Mouse (Mus musculus) midbrain, embryonic 16.5 days (tissue): ENCODE measurements around the gene Cfap52. TPM values are rescaled to one million over a fixed set of nuclear protein-coding genes. Genes with fewer than 3 reads are reported as not detected.

Source experiments
- ATAC-seq: fragments of 200-750 bp; cut with Nextera tagmentation; 2 replicates; pipeline ENCODE4 v1.8.0; 2017; ENCODE audit warnings: moderate TSS enrichment
- H3K27ac ChIP-seq: fragments of 300-500 bp; sonication (generic); 2 replicates; pipeline ENCODE4 v1.5.1; 2014; ENCODE audit warnings: mild to moderate bottlenecking, low read length, mixed read lengths
- H3K27me3 ChIP-seq: fragments of 300-500 bp; sonication (generic); 2 replicates; pipeline ENCODE4 v1.6.1; 2014; ENCODE audit warnings: low read depth, low read length, mixed read lengths; ENCODE audit not compliant: control insufficient read depth, insufficient read depth
- H3K36me3 ChIP-seq: fragments of 300-500 bp; sonication (generic); 2 replicates; pipeline ENCODE4 v1.6.1; 2014; ENCODE audit warnings: mild to moderate bottlenecking, low read length, moderate library complexity, mixed read lengths; ENCODE audit not compliant: control insufficient read depth, insufficient read depth
- H3K4me1 ChIP-seq: fragments of 300-500 bp; sonication (generic); 2 replicates; pipeline ENCODE4 v1.6.1; 2014; ENCODE audit warnings: mild to moderate bottlenecking, low read length, mixed read lengths; ENCODE audit not compliant: control insufficient read depth, insufficient read depth
- H3K4me2 ChIP-seq: fragments of 300-500 bp; sonication (generic); 2 replicates; pipeline ENCODE4 v1.6.1; 2014; ENCODE audit warnings: mild to moderate bottlenecking, low read length, mixed read lengths
- H3K4me3 ChIP-seq: fragments of 300-500 bp; sonication (generic); 2 replicates; pipeline ENCODE4 v1.5.1; 2014; ENCODE audit warnings: low read depth, mild to moderate bottlenecking, low read length, moderate library complexity, mixed read lengths
- H3K9ac ChIP-seq: fragments of 300-500 bp; sonication (generic); 2 replicates; pipeline ENCODE4 v1.6.1; 2014; ENCODE audit warnings: low read depth, low read length, mixed read lengths
- H3K9me3 ChIP-seq: fragments of 300-500 bp; sonication (generic); replicated peaks from 2 replicates; pipeline ENCODE4 v1.6.1; 2014; ENCODE audit warnings: mild to moderate bottlenecking, low read length, mixed read lengths; ENCODE audit not compliant: control insufficient read depth, poor library complexity, severe bottlenecking
- WGBS: fragments of 180-500 bp; shearing (Covaris S2); extraction: QIAGEN DNeasy Blood & Tissue Kit; methylation state at CpG from one replicate; pipeline ENCODE4 v1.1.7; 2014; 5-methylcytosine and 5-hydroxymethylcytosine counted together
- polyA plus RNA-seq: library from polyadenylated mRNA; unstranded; fragments of >200 nt; fragmentation: Nextera tagmentation; extraction: Ambion mirVana; gene quantifications from 2 replicates; pipeline ENCODE4 v1.2.1, GENCODE M21; 2015

Cfap52 gene
- polyA plus RNA-seq, 1 experiment from 2014 or later, result 4.6 TPM

DNA sequence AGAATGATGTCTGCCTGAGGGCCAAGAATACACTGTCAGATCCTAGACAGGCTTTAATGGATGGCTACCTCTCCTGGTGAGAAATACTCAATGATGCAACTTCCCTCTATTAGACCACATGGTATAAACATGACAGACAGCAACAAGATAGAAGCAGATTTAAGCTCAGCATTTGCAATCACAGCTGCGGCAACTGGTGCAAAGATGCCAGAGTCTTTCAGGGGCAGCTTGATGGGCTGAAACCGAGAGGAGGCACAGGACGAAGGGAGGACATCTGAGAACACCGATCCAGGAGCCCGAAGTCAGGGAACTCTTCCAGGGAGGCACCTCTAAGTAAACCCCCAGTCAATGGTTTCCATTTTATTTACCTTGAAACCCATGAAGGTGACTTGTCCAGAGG lies 11.8 kb downstream of the Cfap52 start:
- H3K9ac ChIP-seq, result no peak overlapping the region
- H3K36me3 ChIP-seq, result no peaks in the 10 kb centered on the region
- no peaks in the 10 kb centered on the region for H3K9me3 ChIP-seq
- no peak overlapping the region for H3K27ac ChIP-seq
- H3K4me1 ChIP-seq, result no peaks in the 10 kb centered on the region
- H3K4me3 ChIP-seq, result no peak overlapping the region
- no peak overlapping the region for H3K4me2 ChIP-seq
- WGBS, result 86% methylated on average over 5 of the region's 5 CpGs
- no peaks in the 10 kb centered on the region for H3K27me3 ChIP-seq
- no peak for ATAC-seq

DNA sequence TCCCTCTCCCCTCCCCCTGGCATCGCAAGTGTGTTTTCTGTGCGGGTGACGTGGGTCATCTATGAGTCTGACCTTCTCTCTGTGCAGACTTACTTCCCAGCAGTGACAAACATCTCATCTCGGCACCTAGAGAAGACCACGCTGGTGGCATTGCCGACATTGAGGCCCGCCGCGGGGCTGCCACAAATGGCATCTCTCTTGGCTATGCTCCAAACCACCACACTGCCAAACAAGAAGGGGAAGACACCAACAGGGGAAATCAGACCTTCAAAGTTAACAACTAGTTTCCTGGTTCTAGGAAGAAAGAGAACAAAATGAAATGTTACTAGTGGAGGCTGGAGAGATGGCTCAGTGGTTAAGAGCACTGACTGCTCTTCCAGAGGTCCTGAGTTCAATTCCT lies 16.0 kb downstream of the Cfap52 start:
- Histone ChIP-seq H3K36me3 (no peaks in the 10 kb centered on the region), H3K9ac (no peak overlapping the region), H3K4me1 (no peaks in the 10 kb centered on the region), H3K27ac (no peak overlapping the region), H3K9me3 (no peaks in the 10 kb centered on the region), H3K4me3 (no peak overlapping the region), H3K27me3 (peaks cover 3% of the 10 kb centered on the region; the same call in 1 of the 2 replicates), H3K4me2 (no peak overlapping the region)
- WGBS, result 83% methylated on average over 9 of the region's 9 CpGs
- ATAC-seq, result no peak

DNA sequence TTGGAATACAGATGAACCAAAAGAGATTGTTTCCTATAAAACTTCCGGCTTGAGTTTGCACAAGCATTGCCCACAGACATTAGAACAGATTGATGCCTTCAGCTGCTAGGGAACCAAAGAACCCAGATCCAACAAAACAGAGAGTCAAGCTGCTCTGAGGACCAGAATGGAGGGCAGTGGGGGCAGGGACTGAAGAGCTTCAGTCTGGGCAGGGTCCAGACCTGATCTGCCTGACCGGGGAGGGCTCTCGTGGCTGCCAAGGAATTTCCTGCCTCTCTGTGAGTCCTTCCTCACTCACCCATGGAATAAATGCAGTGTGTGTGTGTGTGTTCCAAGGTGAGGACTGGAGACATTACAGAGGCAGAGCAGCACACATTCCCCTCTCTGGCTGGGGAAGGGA lies 17.2 kb downstream of the Cfap52 start:
- 67% methylated on average over 3 of the region's 3 CpGs for WGBS
- no peaks in the 10 kb centered on the region for H3K9me3 ChIP-seq
- no peaks in the 10 kb centered on the region for H3K4me1 ChIP-seq
- no peak overlapping the region for H3K27ac ChIP-seq
- no peaks in the 10 kb centered on the region for H3K36me3 ChIP-seq
- peaks cover 3% of the 10 kb centered on the region; the same call in 1 of the 2 replicates for H3K27me3 ChIP-seq
- no peak for ATAC-seq
- no peak overlapping the region for H3K4me2 ChIP-seq
- no peak overlapping the region for H3K9ac ChIP-seq
- no peak overlapping the region for H3K4me3 ChIP-seq

DNA sequence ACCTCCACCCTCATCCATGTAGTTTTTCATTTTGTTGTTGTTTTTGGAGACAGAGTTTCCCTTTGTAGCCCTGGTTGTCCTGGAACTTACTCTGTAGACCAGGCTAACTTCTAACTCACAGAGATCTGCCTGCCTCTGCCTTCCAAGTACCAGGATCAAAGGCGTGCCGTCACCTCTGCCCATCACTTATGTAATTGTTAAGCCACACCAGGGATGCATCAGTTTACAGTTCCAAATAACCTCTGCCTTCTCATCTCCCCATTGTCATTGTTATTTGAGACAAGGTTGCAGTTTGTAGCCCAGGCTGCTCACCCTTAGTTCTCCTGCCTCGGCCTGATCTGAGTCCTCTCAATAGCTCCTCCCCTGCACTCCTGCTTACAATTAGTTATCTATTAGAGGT lies 33.3 kb downstream of the Cfap52 start:
- Histone ChIP-seq H3K9ac (no peak overlapping the region), H3K9me3 (no peaks in the 10 kb centered on the region), H3K27ac (no peak overlapping the region), H3K36me3 (no peaks in the 10 kb centered on the region), H3K27me3 (no peaks in the 10 kb centered on the region), H3K4me2 (no peak overlapping the region), H3K4me1 (no peaks in the 10 kb centered on the region), H3K4me3 (no peak overlapping the region)
- WGBS, result 96% methylated on average over 3 of the region's 3 CpGs
- ATAC-seq, result no peak

DNA sequence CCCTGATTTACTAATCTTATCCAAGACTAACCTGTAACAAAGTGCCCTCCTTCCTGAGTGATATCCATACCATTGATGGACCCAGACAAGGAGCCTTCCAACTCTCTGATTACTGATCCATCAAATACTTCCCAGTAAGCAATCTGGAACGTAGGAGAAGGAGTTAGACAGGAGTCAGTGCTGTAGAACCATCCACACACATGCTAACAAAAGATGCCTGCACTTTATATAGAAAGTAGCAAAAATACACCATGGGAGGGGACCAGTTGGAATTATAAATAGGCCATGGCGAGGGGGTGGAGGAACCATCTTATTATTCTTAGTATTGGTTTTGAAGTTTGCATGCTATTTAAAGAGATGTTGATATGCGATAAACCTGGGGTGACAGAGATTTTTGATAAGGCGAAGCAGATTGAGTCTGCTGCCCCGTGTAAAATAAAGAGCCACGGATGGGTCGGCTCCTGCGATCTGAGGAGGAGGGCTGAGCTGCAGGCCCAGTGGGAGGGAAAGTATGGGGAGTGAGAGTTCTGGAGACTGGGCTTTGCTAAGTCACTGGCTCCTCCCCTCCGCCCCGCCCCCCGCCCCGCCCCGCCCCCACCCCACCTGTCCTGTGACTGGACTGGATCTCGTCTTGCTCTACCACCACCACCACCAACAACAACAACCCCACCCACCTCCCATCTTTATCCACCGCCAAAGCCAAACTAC lies 38.9 kb downstream of the Cfap52 start:
- Histone ChIP-seq H3K4me3 (no peak overlapping the region), H3K9ac (no peak overlapping the region), H3K9me3 (no peaks in the 10 kb centered on the region), H3K27ac (no peak overlapping the region), H3K36me3 (no peaks in the 10 kb centered on the region), H3K27me3 (no peaks in the 10 kb centered on the region), H3K4me1 (peaks cover 8% of the 10 kb centered on the region), H3K4me2 (no peak overlapping the region)
- 12% methylated on average over 15 of the region's 15 CpGs for WGBS
- ATAC-seq, result no peak

DNA sequence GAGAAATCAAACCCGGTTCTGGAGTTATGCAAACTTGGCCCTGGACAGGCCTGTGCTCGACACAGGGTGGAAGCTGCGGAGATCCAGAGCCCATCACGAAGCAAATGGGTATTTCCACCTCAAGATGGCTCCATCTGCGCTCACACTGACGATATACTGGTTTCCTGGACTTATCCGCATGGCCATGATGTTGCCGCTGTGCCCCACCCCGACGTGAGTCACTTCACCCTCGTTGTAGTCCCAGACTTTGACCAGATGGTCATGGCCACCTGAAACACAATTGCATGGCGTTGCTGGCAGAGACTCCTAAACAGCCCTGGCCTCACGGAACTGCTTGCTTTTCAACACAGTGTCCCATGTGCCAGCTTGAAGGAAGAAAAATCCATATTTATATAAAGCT lies 40.5 kb downstream of the Cfap52 start:
- H3K4me2 ChIP-seq, result no peak overlapping the region
- H3K9me3 ChIP-seq, result no peaks in the 10 kb centered on the region
- H3K27me3 ChIP-seq, result peaks cover 14% of the 10 kb centered on the region
- no peaks in the 10 kb centered on the region for H3K36me3 ChIP-seq
- no peak overlapping the region for H3K27ac ChIP-seq
- WGBS, result 89% methylated on average over 13 of the region's 13 CpGs
- no peak overlapping the region for H3K4me3 ChIP-seq
- no peak overlapping the region for H3K9ac ChIP-seq
- H3K4me1 ChIP-seq, result peaks cover 12% of the 10 kb centered on the region
- ATAC-seq, result no peak

DNA sequence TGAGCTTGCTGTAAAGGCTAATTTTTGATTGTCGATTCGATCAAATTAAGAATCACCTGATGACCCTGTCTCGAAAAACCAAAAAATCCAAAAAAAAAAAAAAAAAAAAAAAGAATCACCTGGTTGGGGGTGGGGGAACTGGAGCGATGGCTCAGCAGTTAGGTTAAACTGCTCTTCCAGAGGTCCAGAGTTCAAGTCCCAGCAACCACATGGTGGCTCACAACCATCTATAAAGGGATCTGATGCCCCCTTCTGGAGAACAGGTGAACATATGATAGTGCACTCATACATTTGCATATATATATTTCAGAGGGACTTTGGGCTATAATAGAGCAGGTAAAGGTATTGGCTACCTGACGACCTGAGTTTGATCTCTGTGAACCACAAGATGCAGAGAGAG lies 41.7 kb downstream of the Cfap52 start:
- no peak for ATAC-seq
- Histone ChIP-seq H3K36me3 (no peaks in the 10 kb centered on the region), H3K27me3 (peaks cover 19% of the 10 kb centered on the region), H3K4me1 (peaks cover 12% of the 10 kb centered on the region), H3K9me3 (no peaks in the 10 kb centered on the region), H3K9ac (no peak overlapping the region), H3K27ac (no peak overlapping the region), H3K4me3 (no peak overlapping the region), H3K4me2 (no peak overlapping the region)
- 96% methylated on average over 5 of the region's 5 CpGs for WGBS

DNA sequence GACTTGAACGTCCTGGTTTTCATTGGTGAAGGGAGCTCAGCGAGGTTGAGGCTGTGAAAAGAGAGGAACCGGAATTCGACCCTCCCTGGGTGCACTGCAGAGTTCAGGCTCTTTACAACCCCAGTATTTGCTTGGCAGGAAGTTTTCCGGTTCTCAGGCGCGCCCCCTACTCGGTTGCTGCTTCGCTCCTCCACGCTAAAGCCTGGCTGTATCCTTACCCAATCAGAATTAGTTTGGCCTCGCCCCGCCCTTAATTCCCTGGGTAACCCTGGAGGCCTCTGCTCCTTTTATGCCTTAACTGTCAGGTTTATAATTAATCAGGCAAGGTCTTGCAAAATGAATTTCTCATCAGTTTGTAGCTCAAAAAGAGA lies 42.7 kb downstream of the Cfap52 start:
- H3K9me3 ChIP-seq, result no peaks in the 10 kb centered on the region
- ATAC-seq, result peak; percentile 84; the same call in 1 of the 2 replicates
- no peaks in the 10 kb centered on the region for H3K36me3 ChIP-seq
- peaks cover 12% of the 10 kb centered on the region for H3K4me1 ChIP-seq
- H3K27ac ChIP-seq, result no peak overlapping the region
- 1% methylated on average over 12 of the region's 12 CpGs for WGBS
- H3K27me3 ChIP-seq, result peaks cover 19% of the 10 kb centered on the region
- H3K4me2 ChIP-seq, result peak overlapping the region; percentile 100
- peak overlapping the region; percentile 77 for H3K4me3 ChIP-seq
- no peak overlapping the region for H3K9ac ChIP-seq

DNA sequence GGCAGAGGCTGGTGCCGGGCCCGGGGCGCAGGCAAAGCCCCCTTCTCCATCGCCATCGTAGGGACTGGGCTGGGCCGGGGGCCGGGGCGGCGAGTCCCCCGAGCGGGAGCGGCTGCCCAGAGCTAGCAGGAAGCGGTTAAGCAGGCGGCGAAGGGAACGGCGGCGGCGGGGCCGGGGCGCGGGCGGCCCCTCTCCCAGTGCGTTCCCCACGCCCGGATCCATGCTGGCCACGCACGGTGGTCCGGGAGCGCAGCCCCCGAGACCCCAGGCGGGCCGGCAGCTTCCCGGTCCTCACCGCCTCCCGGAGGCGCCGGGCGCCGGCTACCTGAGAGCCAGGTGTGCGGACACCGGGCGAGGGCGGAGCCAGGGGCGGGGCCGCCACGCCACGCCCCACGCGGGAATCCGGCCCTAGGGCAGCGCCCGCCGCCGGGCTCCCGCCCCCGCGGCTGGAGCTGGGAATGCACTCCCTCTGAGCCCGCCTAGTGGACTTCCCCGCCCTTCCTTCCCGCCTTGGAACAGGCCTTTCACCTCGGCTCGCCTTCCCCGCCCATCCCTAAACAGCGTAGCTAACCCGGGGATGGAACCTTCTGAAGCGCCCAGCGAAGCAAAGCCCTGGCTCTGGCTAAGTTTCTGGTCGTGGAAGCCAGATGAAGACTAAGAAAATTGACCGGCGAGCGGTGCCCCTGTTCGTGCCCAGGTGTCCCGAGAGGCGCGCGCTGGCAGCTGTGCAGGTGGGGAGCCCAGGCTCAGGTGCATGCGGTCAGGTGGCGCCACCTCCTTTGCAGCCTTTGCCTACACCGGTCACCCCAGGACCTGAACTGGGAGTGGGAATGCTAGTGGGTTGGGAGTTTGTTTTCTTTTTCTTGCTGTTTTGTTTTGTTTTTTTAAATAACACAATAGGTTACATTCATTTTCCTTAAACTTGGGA lies 43.4 kb downstream of the Cfap52 start, which contains the start of gene Usp43:
Usp43 (minus strand) TSS at position 327 of the 928 bp plus-strand sequence.
- no peak within 1 kb of the TSS for H3K27ac ChIP-seq
- peak; percentile 61 for ATAC-seq
- H3K9ac ChIP-seq, result peak within 1 kb of the TSS; percentile 78
- under 1% methylated on average over 67 of the region's 80 CpGs for WGBS
- no peaks in the 10 kb centered on the region for H3K36me3 ChIP-seq
- H3K4me3 ChIP-seq, result peak within 1 kb of the TSS; percentile 77
- no peaks in the 10 kb centered on the region for H3K9me3 ChIP-seq
- H3K4me1 ChIP-seq, result peaks cover 12% of the 10 kb centered on the region
- H3K4me2 ChIP-seq, result peak within 1 kb of the TSS; percentile 100
- H3K27me3 ChIP-seq, result peaks cover 19% of the 10 kb centered on the region
